Mouse (Mus musculus): Measurements from ENCODE around the gene Tnfsf14. TPM values are rescaled to one million over a fixed set of nuclear protein-coding genes. Genes with fewer than 3 reads are reported as not detected.

Gene Tnfsf14
- total RNA-seq (2021): not detected

GRCm38 (mm10) chr17:57194041-57194507 lies at the start of gene Tnfsf14:
Gene Tnfsf14 (minus strand): TSS chr17:57194177.
- DNase-seq: no peak

GRCm38 (mm10) chr17:57237181-57237580 lies 43.2 kb upstream of the Tnfsf14 start:
- DNase-seq: no peak

- no peak for DNase-seq
These were observed 41.8 kb upstream of the Tnfsf14 start for GRCm38 (mm10) chr17:57235803-57236202.

- DNase-seq: no peak
These were observed 40.4 kb upstream of the Tnfsf14 start for GRCm38 (mm10) chr17:57234254-57234928.

- no peak for DNase-seq
These were observed 39.1 kb upstream of the Tnfsf14 start for GRCm38 (mm10) chr17:57233038-57233437.

- DNase-seq: no peak
These were observed 38.2 kb upstream of the Tnfsf14 start for GRCm38 (mm10) chr17:57232200-57232599.

- no peak for DNase-seq
These were observed 37.4 kb upstream of the Tnfsf14 start for GRCm38 (mm10) chr17:57231321-57231771.

GRCm38 (mm10) chr17:57230728-57231125 lies 36.8 kb upstream of the Tnfsf14 start:
- no peak for DNase-seq

- DNase-seq: no peak
These were observed 36.1 kb upstream of the Tnfsf14 start for GRCm38 (mm10) chr17:57229851-57230727.

- DNase-seq: no peak
These were observed 34.9 kb upstream of the Tnfsf14 start for GRCm38 (mm10) chr17:57228873-57229272.

- DNase-seq: no peak
These were observed 34.0 kb upstream of the Tnfsf14 start, which contains the start of gene C3 for GRCm38 (mm10) chr17:57228014-57228413. Gene C3 (minus strand): TSS chr17:57228136.

GRCm38 (mm10) chr17:57227468-57227867 lies 33.5 kb upstream of the Tnfsf14 start:
- DNase-seq: no peak

- DNase-seq: no peak
These were observed 29.3 kb upstream of the Tnfsf14 start for GRCm38 (mm10) chr17:57223313-57223712.

- no peak for DNase-seq
These were observed 27.9 kb upstream of the Tnfsf14 start for GRCm38 (mm10) chr17:57221911-57222310.

GRCm38 (mm10) chr17:57219884-57220207 lies 25.9 kb upstream of the Tnfsf14 start:
- DNase-seq: no peak

- DNase-seq: peak; percentile 58 to 60
These were observed 25.3 kb upstream of the Tnfsf14 start for GRCm38 (mm10) chr17:57219167-57219883.

- DNase-seq: no peak
These were observed 24.4 kb upstream of the Tnfsf14 start for GRCm38 (mm10) chr17:57218335-57218900.

GRCm38 (mm10) chr17:57214676-57215387 lies 20.9 kb upstream of the Tnfsf14 start:
- DNase-seq: no peak

- DNase-seq: no peak
These were observed 17.5 kb upstream of the Tnfsf14 start for GRCm38 (mm10) chr17:57211501-57211900.

- no peak for DNase-seq
These were observed 15.4 kb upstream of the Tnfsf14 start for GRCm38 (mm10) chr17:57209330-57209729.

GRCm38 (mm10) chr17:57207938-57208337 lies 14.0 kb upstream of the Tnfsf14 start:
- DNase-seq: no peak
